Mouse (Mus musculus) kidney, adult 2 months (tissue): ENCODE measurements around the gene Gm28043.

Experiments
- CTCF ChIP-seq: fragments of 200-500 bp; conservative IDR thresholded peaks from 2 replicates; pipeline ENCODE4 v1.5.1; 2011; ENCODE audit warnings: low read depth, mild to moderate bottlenecking, control low read depth, low read length, moderate library complexity, mixed read lengths; ENCODE audit not compliant: insufficient read depth, insufficient read length
- POLR2A ChIP-seq: fragments of 200-500 bp; IDR thresholded peaks from one replicate; pipeline ENCODE4 v1.6.1; 2011; ENCODE audit warnings: low read depth, low read length, control low read depth

DNA sequence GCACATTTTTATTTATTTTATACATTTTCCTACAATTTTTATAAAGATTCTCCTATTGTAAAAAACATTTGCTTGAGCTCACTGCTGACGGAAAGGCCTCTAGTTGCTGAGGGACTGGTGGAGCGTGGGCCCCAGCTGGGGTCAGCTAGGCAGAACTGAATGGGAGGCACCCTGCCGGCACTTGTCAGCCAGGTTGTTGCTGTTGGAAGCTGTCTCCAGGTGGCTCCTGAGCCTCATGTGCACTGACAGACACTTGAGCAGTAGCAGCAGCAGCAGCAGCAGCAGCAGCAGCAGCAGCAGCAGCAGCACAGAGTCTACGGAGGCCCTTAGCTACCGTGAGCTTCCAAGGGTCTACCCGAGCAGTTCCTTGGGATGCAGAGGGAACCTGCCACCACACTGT is 72.7 kb downstream of the Gm28043 start:
- TF ChIP-seq CTCF (no peak), POLR2A (no peak)
